Mouse (Mus musculus) layer of hippocampus, postnatal 25 days (tissue): Measurements from ENCODE around the gene Unc80. TPM values are rescaled to one million over a fixed set of nuclear protein-coding genes. Genes with fewer than 3 reads are reported as not detected.
"Not testable (repeated sequence)": the region's sequence is repeated elsewhere in the genome, so short reads cannot be mapped to it uniquely, and the experiment has no call there.

Source experiments
- DNase-seq, 2 experiments: peaks; one replicate each; pipeline ENCODE4 v3.0.0; 2022; ENCODE audit warnings: mixed read lengths in 2 of 2, low spot score in 1 of 2; ENCODE audit errors: extremely low spot score in 1 of 2
- total RNA-seq, 2 experiments: library from RNA; stranded (reverse); gene quantifications; 2 replicates each; pipeline ENCODE4 v1.2.3; 2021

Gene Unc80
- total RNA-seq, 2 experiments from 2014 or later = 166 to 224 TPM

DNA sequence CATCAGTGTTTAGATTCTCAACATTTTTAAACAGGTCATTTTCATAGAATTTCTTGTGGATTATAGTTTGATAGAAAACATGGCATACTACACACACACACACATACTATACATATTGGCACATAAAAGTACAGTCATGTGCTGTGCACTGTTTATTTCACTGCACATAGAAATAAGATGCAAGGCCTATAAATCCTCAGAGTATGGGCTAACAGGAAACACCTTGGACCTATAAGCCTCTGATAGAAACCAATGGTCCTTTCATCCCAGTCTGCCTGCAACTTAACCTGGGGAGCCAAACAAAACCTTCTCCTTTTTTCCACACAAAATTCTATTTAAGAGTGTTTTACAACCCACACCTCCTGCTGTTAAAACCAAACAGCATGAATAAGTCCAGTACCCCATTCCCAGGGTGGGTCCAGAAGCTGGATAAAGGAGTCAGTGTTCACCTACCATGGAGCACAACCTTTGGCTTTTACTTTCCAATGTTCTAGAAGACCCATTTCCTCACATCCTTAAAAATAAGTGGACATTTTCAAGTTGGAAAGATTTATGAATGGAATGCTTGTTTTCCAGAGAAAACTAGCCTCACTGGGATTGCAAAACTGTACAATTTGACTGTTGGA lies 129.1 kb downstream of the Unc80 start:
- DNase-seq = no peak

DNA sequence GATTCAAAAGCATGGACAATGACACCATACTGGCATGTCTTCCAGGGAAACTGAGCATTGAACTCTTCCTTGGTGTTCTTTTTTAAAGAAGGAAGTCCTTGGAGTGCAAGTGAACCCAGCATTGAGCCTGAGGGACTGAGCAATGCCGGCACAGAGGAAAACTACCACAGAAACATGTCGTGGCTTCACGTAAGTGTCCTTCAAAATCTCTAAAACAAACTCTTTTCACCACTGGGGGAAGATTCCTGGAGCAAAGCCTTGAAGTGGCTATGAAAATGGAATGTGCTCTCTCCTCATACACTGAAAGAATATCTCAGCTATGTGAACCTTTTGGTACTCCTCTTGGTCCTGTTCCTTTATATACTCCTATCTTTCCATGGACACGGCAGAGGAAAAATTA lies 140.1 kb downstream of the Unc80 start:
- DNase-seq = no peak

DNA sequence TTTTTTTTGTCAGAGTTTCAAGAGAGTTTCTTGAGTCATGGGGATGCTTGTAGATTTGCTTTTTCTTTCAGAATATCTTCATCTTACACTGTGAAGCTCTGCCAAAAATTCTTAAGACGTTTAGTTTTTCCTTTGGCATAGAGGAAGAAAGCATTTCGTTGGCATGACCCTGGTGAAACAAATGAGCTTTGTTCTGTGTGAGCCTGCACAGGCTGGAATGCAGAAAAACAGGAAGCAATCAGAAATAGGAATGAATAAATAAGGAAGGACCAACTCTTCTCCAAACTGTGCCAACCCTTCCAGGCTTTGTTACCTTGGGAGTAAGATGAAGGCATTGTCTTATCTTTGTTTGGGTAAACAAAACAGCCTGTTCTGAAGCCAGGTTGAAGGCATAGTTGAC lies 149.0 kb downstream of the Unc80 start:
- no peak for DNase-seq

DNA sequence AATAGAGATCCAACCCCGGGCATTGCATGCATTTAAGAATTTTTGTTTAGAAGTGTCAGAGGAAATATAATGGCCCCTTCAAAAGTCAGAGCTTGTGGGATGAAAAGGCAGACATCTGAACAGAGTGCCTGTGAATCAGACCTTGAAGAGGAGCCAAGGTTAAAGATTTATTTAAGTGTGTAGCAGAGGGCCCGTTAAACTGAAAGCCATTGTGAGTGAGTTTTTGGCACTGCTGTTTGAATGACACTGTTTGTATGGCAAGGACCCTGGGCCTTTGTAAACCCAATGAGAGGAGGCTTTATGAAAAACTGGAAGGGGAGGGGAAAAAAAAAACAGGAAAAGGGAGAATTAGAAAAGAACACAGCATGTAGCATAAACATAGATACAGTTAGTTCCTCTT lies 170.0 kb downstream of the Unc80 start:
- no peak for DNase-seq

- DNase-seq = no peak
Measured at GRCm38 (mm10) chr1:66646894-66647293, 178.7 kb downstream of the Unc80 start.

- no peak for DNase-seq
Measured at GRCm38 (mm10) chr1:66649568-66649967, 181.4 kb downstream of the Unc80 start.

- no peak for DNase-seq
Measured at GRCm38 (mm10) chr1:66650006-66650405, 181.8 kb downstream of the Unc80 start.

- DNase-seq = no peak
Measured at GRCm38 (mm10) chr1:66655119-66655746, 187.1 kb downstream of the Unc80 start.

DNA sequence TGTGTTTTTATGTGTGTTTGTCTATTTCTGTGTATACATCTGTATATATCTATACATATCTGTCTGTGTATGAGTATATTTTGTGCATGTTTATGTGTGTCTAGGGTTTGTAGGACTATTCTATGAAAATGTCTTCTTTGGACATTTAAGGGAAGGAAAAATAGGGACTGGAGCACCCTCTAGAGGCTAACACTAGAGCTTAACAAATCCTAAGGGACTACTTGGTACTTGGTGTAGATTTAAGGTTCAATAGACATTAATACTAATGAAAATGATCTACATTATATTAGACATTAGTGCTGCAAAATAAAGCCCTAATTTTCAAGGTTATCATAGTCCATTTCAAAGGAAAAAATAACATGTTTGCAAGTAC lies 187.6 kb downstream of the Unc80 start:
- no peak for DNase-seq

- no peak for DNase-seq
Measured at GRCm38 (mm10) chr1:66671475-66671874, 203.3 kb downstream of the Unc80 start.

DNA sequence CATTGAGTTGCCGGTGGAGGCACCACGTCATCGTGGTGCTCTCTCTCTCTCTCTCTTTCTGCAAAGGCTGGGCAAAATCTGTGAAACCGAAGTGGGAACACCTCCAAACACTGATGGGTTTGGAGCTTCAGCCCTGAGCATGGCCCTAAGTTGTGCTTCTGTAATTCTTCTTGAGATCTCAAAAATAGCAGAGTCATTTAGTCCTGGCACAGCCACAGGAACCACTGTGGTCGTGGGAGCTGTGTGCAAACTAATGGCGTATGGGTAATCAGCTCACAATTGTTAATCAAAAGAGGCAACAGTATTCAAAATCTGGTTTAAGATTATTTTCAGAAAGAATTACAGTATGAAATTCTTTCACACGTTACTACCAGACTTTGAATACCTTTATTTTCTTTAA lies 204.6 kb downstream of the Unc80 start:
- no peak for DNase-seq

- DNase-seq = no peak
Measured at GRCm38 (mm10) chr1:66677928-66678327, 209.8 kb downstream of the Unc80 start.

GRCm38 (mm10) chr1:66678662-66679061 lies 210.5 kb downstream of the Unc80 start:
- no peak for DNase-seq

GRCm38 (mm10) chr1:66682974-66683373 lies 214.8 kb downstream of the Unc80 start:
- no peak for DNase-seq

- DNase-seq = no peak
Measured at GRCm38 (mm10) chr1:66691772-66692171, 223.6 kb downstream of the Unc80 start.

DNA sequence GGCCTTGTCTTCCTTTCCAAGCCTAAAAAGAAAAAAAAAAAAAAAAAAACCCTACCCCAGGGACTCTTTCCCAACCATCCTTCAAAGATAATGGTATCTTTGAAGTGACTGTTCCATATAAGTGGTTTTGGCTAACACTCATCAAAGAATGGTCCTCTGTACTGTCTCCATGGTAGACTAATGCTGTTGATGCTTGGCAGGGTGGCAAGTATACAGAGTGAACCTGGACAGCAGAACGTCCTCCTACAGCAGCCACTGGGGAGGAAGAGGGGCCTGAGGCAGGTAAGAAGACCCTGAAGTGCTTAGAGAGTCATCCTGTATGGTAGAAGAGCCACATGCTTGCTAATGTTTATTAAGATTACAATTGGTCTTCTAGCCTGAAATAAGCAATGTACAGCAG lies 224.1 kb downstream of the Unc80 start:
- DNase-seq = no peak

- no peak for DNase-seq
Measured at GRCm38 (mm10) chr1:66692780-66693392, 224.7 kb downstream of the Unc80 start.

DNA sequence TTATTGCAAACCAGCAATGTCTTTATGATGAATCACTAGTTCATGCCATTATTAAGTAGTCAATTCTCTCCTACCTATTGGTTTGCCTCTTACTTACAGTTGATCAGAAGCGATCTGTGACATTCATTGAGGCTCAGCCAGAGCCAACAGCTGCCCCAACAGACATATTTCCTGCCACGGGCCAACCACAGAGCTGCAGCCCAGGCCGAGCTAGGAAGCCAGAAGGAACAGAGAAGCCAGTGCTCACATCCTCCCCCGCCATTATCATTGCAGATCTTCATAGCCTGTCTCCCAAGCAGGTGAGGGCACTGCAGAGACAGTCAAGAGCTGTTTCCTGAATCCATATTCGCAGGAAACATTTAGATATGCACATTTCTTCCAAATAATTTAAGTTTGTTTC lies 226.1 kb downstream of the Unc80 start:
- DNase-seq = no peak

- no peak for DNase-seq
Measured at GRCm38 (mm10) chr1:66695296-66695695, 227.1 kb downstream of the Unc80 start.

GRCm38 (mm10) chr1:66699630-66700029 lies 231.5 kb downstream of the Unc80 start:
- not testable (repeated sequence) for DNase-seq

GRCm38 (mm10) chr1:66700149-66700692 lies 232.1 kb downstream of the Unc80 start:
- DNase-seq = no peak
